Mouse (Mus musculus) lung, adult 2 months (tissue): Measurements from ENCODE around the gene Adamts5.

ENCODE experiments used
- CTCF ChIP-seq: fragments of 200-500 bp; IDR thresholded peaks from 2 replicates; pipeline ENCODE4 v1.5.1; 2011; ENCODE audit warnings: mild to moderate bottlenecking, low read length, control low read depth; ENCODE audit not compliant: insufficient read depth
- POLR2A ChIP-seq: fragments of 200-500 bp; IDR thresholded peaks from 2 replicates; pipeline ENCODE4 v1.6.1; 2011; ENCODE audit warnings: low read depth, mild to moderate bottlenecking, control low read depth, low read length, borderline replicate concordance; ENCODE audit errors: extremely low read depth

GRCm38 (mm10) chr16:85887289-85888051 is 14.2 kb downstream of the Adamts5 start:
- no peak for TF ChIP-seq CTCF
- TF ChIP-seq POLR2A = no peak
